ENCODE assay signal across 28 mouse cellular contexts in the genomic region with DNA sequence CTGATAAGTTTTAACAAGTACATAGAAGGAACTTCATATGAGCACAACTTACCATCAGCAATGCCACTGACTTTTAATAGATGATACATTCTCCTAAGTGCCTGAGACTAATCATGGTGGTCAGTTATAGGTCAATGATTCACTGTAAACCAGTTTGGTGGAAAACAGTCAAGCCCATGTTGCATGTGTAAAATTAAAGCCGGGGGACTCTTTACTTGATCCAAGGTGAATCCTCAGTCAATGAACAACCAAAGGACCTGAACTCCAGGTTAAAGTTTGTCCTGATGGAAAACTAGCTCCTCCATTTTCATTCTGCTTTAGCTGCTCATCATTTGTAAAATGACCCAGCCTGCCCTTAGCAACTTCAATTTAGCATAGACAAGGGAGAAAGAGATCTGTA. TPM values are rescaled to one million over a fixed set of nuclear protein-coding genes. Genes with fewer than 3 reads are reported as not detected.
A peak's percentile ranks its signal among the peaks of the same experiment; 100 is the strongest.
DNase-seq lines count a peak whose midpoint lies in the region; ATAC-seq lines count a peak whose summit lies in the region.
"Had no signal": no experiment of that assay in that cellular context is flagged by ENCODE, and none has a peak within 500 bp of the region (broad histone marks: within the 10 kb centered on the region; RNA-seq: fewer than 3 reads in every experiment).

No protein-coding gene starts in this region.

- H3K9ac ChIP-seq in kidney, embryonic 14.5 days (ENCODE audit: low read depth, low read length), result no peak overlapping the region
- H3K9ac ChIP-seq in kidney, embryonic 16.5 days (replicated peaks; ENCODE audit: low read length), result no peak overlapping the region
- H3K9ac ChIP-seq in forebrain, embryonic 11.5 days (ENCODE audit: low read length), result no peak overlapping the region
- H3K9ac ChIP-seq: embryonic facial prominence, embryonic 12.5 days; embryonic facial prominence, embryonic 15.5 days; forebrain, embryonic 13.5 days; heart, embryonic 13.5 days; hindbrain, embryonic 14.5 days had no signal

- no peak; the same call in 1 of the 2 replicates for ATAC-seq in kidney, embryonic 14.5 days (ENCODE audit: low FRiP score, low TSS enrichment)
- peak; percentile 93 for ATAC-seq in kidney, embryonic 16.5 days (ENCODE audit: low FRiP score, low TSS enrichment)
- no peak for ATAC-seq in forebrain, embryonic 11.5 days (replicated peaks; ENCODE audit: low FRiP score)
- ATAC-seq: CD4-positive, CD25-positive, alpha-beta regulatory T cell, adult 4 months; forebrain, embryonic 13.5 days; forebrain, embryonic 16.5 days had no signal

- no peaks in the 10 kb centered on the region for H3K9me3 ChIP-seq in kidney, embryonic 14.5 days (ENCODE audit: control insufficient read depth, low read length)
- no peaks in the 10 kb centered on the region for H3K9me3 ChIP-seq in kidney, embryonic 16.5 days (ENCODE audit: low read length)
- H3K9me3 ChIP-seq in forebrain, embryonic 11.5 days (ENCODE audit: control insufficient read depth, low read length), result no peaks in the 10 kb centered on the region
- H3K9me3 ChIP-seq: embryonic facial prominence, embryonic 12.5 days; embryonic facial prominence, embryonic 15.5 days; forebrain, embryonic 13.5 days; heart, embryonic 10.5 days; heart, embryonic 13.5 days had no signal

- no peaks in the 10 kb centered on the region for H3K27me3 ChIP-seq in kidney, embryonic 14.5 days (ENCODE audit: control insufficient read depth, insufficient read depth, low read length)
- H3K27me3 ChIP-seq in kidney, embryonic 16.5 days (ENCODE audit: insufficient read depth, low read length), result no peaks in the 10 kb centered on the region
- no peaks in the 10 kb centered on the region for H3K27me3 ChIP-seq in forebrain, embryonic 11.5 days (ENCODE audit: control insufficient read depth, insufficient read depth, low read length)
- H3K27me3 ChIP-seq: embryonic facial prominence, embryonic 12.5 days; embryonic facial prominence, embryonic 15.5 days; forebrain, embryonic 13.5 days; heart, embryonic 13.5 days had no signal

- WGBS in kidney, embryonic 14.5 days, result 87% methylated on average over 1 of the region's 1 CpGs
- WGBS in kidney, embryonic 16.5 days, result 74% methylated on average over 1 of the region's 1 CpGs
- WGBS in forebrain, embryonic 11.5 days, result 94% methylated on average over 1 of the region's 1 CpGs

- H3K4me1 ChIP-seq in kidney, embryonic 14.5 days (ENCODE audit: control insufficient read depth, insufficient read depth, low read length), result no peaks in the 10 kb centered on the region
- H3K4me1 ChIP-seq in kidney, embryonic 16.5 days (ENCODE audit: insufficient read depth, low read length), result no peaks in the 10 kb centered on the region
- H3K4me1 ChIP-seq in forebrain, embryonic 11.5 days (replicated peaks; ENCODE audit: control insufficient read depth, insufficient read depth, low read length), result no peaks in the 10 kb centered on the region
- H3K4me1 ChIP-seq: embryonic facial prominence, embryonic 12.5 days; embryonic facial prominence, embryonic 15.5 days; forebrain, embryonic 13.5 days; heart, embryonic 10.5 days; heart, embryonic 13.5 days had no signal

- no peak overlapping the region for H3K4me3 ChIP-seq in kidney, embryonic 14.5 days (ENCODE audit: low read length)
- H3K4me3 ChIP-seq in kidney, embryonic 16.5 days (ENCODE audit: low read length), result no peak overlapping the region
- no peak overlapping the region for H3K4me3 ChIP-seq in forebrain, embryonic 11.5 days (ENCODE audit: low read depth, low read length)
- H3K4me3 ChIP-seq: embryonic facial prominence, embryonic 12.5 days; embryonic facial prominence, embryonic 15.5 days; forebrain, embryonic 13.5 days; heart, adult 2 months; heart, embryonic 10.5 days; heart, embryonic 13.5 days had no signal

- H3K4me2 ChIP-seq in kidney, embryonic 14.5 days (replicated peaks; ENCODE audit: low read depth, low read length), result no peak overlapping the region
- H3K4me2 ChIP-seq in kidney, embryonic 16.5 days (replicated peaks; ENCODE audit: low read depth, low read length), result no peak overlapping the region
- no peak overlapping the region for H3K4me2 ChIP-seq in forebrain, embryonic 11.5 days (ENCODE audit: low read depth, low read length, severe bottlenecking)
- H3K4me2 ChIP-seq: embryonic facial prominence, embryonic 12.5 days; embryonic facial prominence, embryonic 15.5 days; forebrain, embryonic 13.5 days; heart, embryonic 13.5 days; hindbrain, embryonic 14.5 days had no signal

- peak; percentile 30 to 63 for DNase-seq in kidney, adult 8-10 months
- peak; percentile 39 for DNase-seq in kidney, postnatal 14 days
- no peak for DNase-seq in forebrain, embryonic 11.5 days (ENCODE audit: low spot score)
- DNase-seq in testis, postnatal 14 days (ENCODE audit: low spot score), result no peak
- DNase-seq: adrenal gland, adult 2 months; adrenal gland, postnatal 14 days; cerebellum, adult 11 months; cerebellum, adult 2 months; cerebellum, adult 9-11 months; cerebellum, postnatal 25 days; gastrocnemius, postnatal 10 days; gastrocnemius, postnatal 36 days; heart, adult 2 months; heart, postnatal 14 days; heart, postnatal 4 days had no signal

- no peak overlapping the region for H3K27ac ChIP-seq in kidney, embryonic 14.5 days (ENCODE audit: low read depth, low read length)
- no peak overlapping the region for H3K27ac ChIP-seq in kidney, embryonic 16.5 days (ENCODE audit: low read length)
- H3K27ac ChIP-seq in forebrain, embryonic 11.5 days (ENCODE audit: low read depth, low read length), result no peak overlapping the region
- H3K27ac ChIP-seq: embryonic facial prominence, embryonic 12.5 days; embryonic facial prominence, embryonic 15.5 days; forebrain, embryonic 13.5 days; heart, adult 2 months; heart, embryonic 10.5 days; heart, embryonic 13.5 days; hindbrain, embryonic 14.5 days had no signal

- no peaks in the 10 kb centered on the region for H3K36me3 ChIP-seq in kidney, embryonic 14.5 days (ENCODE audit: control insufficient read depth, insufficient read depth, low read length)
- H3K36me3 ChIP-seq in kidney, embryonic 16.5 days (ENCODE audit: insufficient read depth, low read length), result no peaks in the 10 kb centered on the region
- no peaks in the 10 kb centered on the region for H3K36me3 ChIP-seq in forebrain, embryonic 11.5 days (ENCODE audit: control insufficient read depth, insufficient read depth, low read length)
- H3K36me3 ChIP-seq: embryonic facial prominence, embryonic 12.5 days; embryonic facial prominence, embryonic 15.5 days; heart, embryonic 10.5 days; heart, embryonic 13.5 days had no signal

RNA-seq across cellular contexts. Expression of gene Gm21973, which starts 7.4 kb away (rescaled TPM):
- not detected in 2 replicates for polyA plus RNA-seq in kidney, embryonic 14.5 days (2014; fragmentation: Nextera tagmentation; extraction: Ambion mirVana)
- polyA plus RNA-seq in kidney, embryonic 16.5 days (2015; fragmentation: Nextera tagmentation; extraction: Ambion mirVana), result not detected in 2 replicates
- not detected in 2 replicates for polyA plus RNA-seq in forebrain, embryonic 11.5 days (2014; fragmentation: Nextera tagmentation; extraction: Ambion mirVana)
- polyA plus RNA-seq: adrenal gland, adult 2 months; C2C12; CD4-positive, CD25-positive, alpha-beta regulatory T cell, adult 4 months; cerebellum, adult 2 months; embryonic facial prominence, embryonic 12.5 days; embryonic facial prominence, embryonic 15.5 days; forebrain, embryonic 13.5 days; forebrain, embryonic 16.5 days; heart, adult 2 months; heart, embryonic 10.5 days; heart, embryonic 13.5 days; heart, embryonic 16.5 days; hindbrain, embryonic 11.5 days; hindbrain, embryonic 14.5 days had no signal

RNA-seq across cellular contexts. Expression of gene Agxt2, which starts 25.8 kb away (rescaled TPM):
- 1.3 and 1.5 TPM in 2 replicates for polyA plus RNA-seq in kidney, embryonic 14.5 days (2014; fragmentation: Nextera tagmentation; extraction: Ambion mirVana)
- polyA plus RNA-seq in kidney, embryonic 16.5 days (2015; fragmentation: Nextera tagmentation; extraction: Ambion mirVana), result 3.4 and 4.9 TPM in 2 replicates
- polyA plus RNA-seq in forebrain, embryonic 11.5 days (2014; fragmentation: Nextera tagmentation; extraction: Ambion mirVana), result not detected in 2 replicates
- polyA plus RNA-seq: C2C12; CD4-positive, CD25-positive, alpha-beta regulatory T cell, adult 4 months; cerebellum, adult 2 months; embryonic facial prominence, embryonic 12.5 days; embryonic facial prominence, embryonic 15.5 days; forebrain, embryonic 13.5 days; forebrain, embryonic 16.5 days; heart, adult 2 months; heart, embryonic 13.5 days; heart, embryonic 16.5 days; hindbrain, embryonic 11.5 days; hindbrain, embryonic 14.5 days had no signal

Comparison
In these comparisons a context has a peak if more than half of its experiments do, and no peak if none do; other contexts are left out.
1. DNase-seq: peak in kidney, adult 8-10 months (2 of 2) and kidney, postnatal 14 days (single experiment); none in forebrain, embryonic 11.5 days (single experiment) and testis, postnatal 14 days (single experiment).